Mouse (Mus musculus) hindbrain, embryonic 15.5 days (tissue): ENCODE data around the gene Cdca8. TPM values are rescaled to one million over a fixed set of nuclear protein-coding genes. Genes with fewer than 3 reads are reported as not detected.

ENCODE experiments used
- ATAC-seq: fragments of 200-750 bp; cut with Nextera tagmentation; 2 replicates; pipeline ENCODE4 v1.8.0; 2017; ENCODE audit warnings: low read depth, moderate number of reproducible peaks, moderate TSS enrichment; ENCODE audit not compliant: low FRiP score
- H3K27ac ChIP-seq: fragments of 300-500 bp; sonication (generic); replicated peaks from 2 replicates; pipeline ENCODE4 v1.5.1; 2015; ENCODE audit warnings: mild to moderate bottlenecking, inconsistent platforms
- H3K27me3 ChIP-seq: fragments of 300-500 bp; sonication (generic); 2 replicates; pipeline ENCODE4 v1.6.1; 2015; ENCODE audit warnings: control low read depth, inconsistent platforms
- H3K36me3 ChIP-seq: fragments of 300-500 bp; sonication (generic); 2 replicates; pipeline ENCODE4 v1.6.1; 2015; ENCODE audit warnings: control low read depth, inconsistent platforms
- H3K4me1 ChIP-seq: fragments of 300-500 bp; sonication (generic); replicated peaks from 2 replicates; pipeline ENCODE4 v1.6.1; 2015; ENCODE audit warnings: control low read depth, inconsistent platforms
- H3K4me2 ChIP-seq: fragments of 300-500 bp; sonication (generic); 2 replicates; pipeline ENCODE4 v1.6.1; 2015; ENCODE audit warnings: moderate library complexity, mild to moderate bottlenecking, inconsistent platforms
- H3K4me3 ChIP-seq: fragments of 300-500 bp; sonication (generic); 2 replicates; pipeline ENCODE4 v1.5.1; 2015; ENCODE audit warnings: mild to moderate bottlenecking, inconsistent platforms
- H3K9ac ChIP-seq: fragments of 300-500 bp; sonication (generic); 2 replicates; pipeline ENCODE4 v1.6.1; 2015; ENCODE audit warnings: inconsistent platforms
- H3K9me3 ChIP-seq: fragments of 300-500 bp; sonication (generic); 2 replicates; pipeline ENCODE4 v1.6.1; 2016; ENCODE audit warnings: control low read depth, inconsistent platforms
- WGBS: fragments of 180-500 bp; shearing (Covaris S2); methylation state at CpG from one replicate; pipeline ENCODE4 v1.1.7; 2015; 5-methylcytosine and 5-hydroxymethylcytosine counted together
- polyA plus RNA-seq: library from polyadenylated mRNA; unstranded; fragments of >200 nt; fragmentation: Nextera tagmentation; extraction: Ambion mirVana; gene quantifications from 2 replicates; pipeline ENCODE4 v1.2.1, GENCODE M21; 2015

Gene Cdca8
- polyA plus RNA-seq, 1 experiment from 2014 or later: 37.1 TPM

GRCm38 (mm10) chr4:124893769-124894168, 45.3 kb downstream of the Cdca8 start:
- ATAC-seq: peak; percentile 21; the same call in 1 of the 2 replicates
- Histone ChIP-seq H3K4me3 (peak overlapping the region; percentile 48), H3K27me3 (peaks cover 26% of the 10 kb centered on the region), H3K27ac (no peak overlapping the region), H3K9ac (0 out of 2 replicates have a peak overlapping the region, but pooled peaks have one; percentile 47), H3K36me3 (no peaks in the 10 kb centered on the region), H3K4me1 (peaks cover 25% of the 10 kb centered on the region), H3K4me2 (peak overlapping the region; percentile 76), H3K9me3 (no peaks in the 10 kb centered on the region)
- 25% methylated on average over 6 of the region's 6 CpGs for WGBS

GRCm38 (mm10) chr4:124890831-124891230, 48.3 kb downstream of the Cdca8 start:
- H3K9me3 ChIP-seq: no peaks in the 10 kb centered on the region
- no peak for ATAC-seq
- no peaks in the 10 kb centered on the region for H3K36me3 ChIP-seq
- no peak overlapping the region for H3K4me3 ChIP-seq
- WGBS: 82% methylated on average over 5 of the region's 5 CpGs
- H3K27me3 ChIP-seq: peaks cover 23% of the 10 kb centered on the region
- H3K27ac ChIP-seq: no peak overlapping the region
- no peak overlapping the region for H3K9ac ChIP-seq
- H3K4me1 ChIP-seq: peaks cover 22% of the 10 kb centered on the region
- no peak overlapping the region for H3K4me2 ChIP-seq

GRCm38 (mm10) chr4:124889935-124890334, 49.2 kb downstream of the Cdca8 start:
- WGBS: 89% methylated on average over 2 of the region's 2 CpGs
- H3K36me3 ChIP-seq: no peaks in the 10 kb centered on the region

GRCm38 (mm10) chr4:124888702-124889101, 50.4 kb downstream of the Cdca8 start:
- Histone ChIP-seq H3K36me3 (no peaks in the 10 kb centered on the region), H3K4me2 (no peak overlapping the region), H3K9ac (no peak overlapping the region), H3K27ac (no peak overlapping the region), H3K27me3 (peaks cover 25% of the 10 kb centered on the region), H3K9me3 (no peaks in the 10 kb centered on the region), H3K4me1 (peaks cover 6% of the 10 kb centered on the region), H3K4me3 (no peak overlapping the region)
- WGBS: 68% methylated on average over 7 of the region's 7 CpGs
- ATAC-seq: no peak

More at GRCm38 (mm10) chr4:124889935-124890334, 49.2 kb downstream of the Cdca8 start:
- ATAC-seq: no peak
- H3K9me3 ChIP-seq: no peaks in the 10 kb centered on the region
- no peak overlapping the region for H3K4me3 ChIP-seq
- no peak overlapping the region for H3K4me2 ChIP-seq
- H3K27me3 ChIP-seq: peaks cover 21% of the 10 kb centered on the region
- H3K27ac ChIP-seq: no peak overlapping the region
- peaks cover 17% of the 10 kb centered on the region for H3K4me1 ChIP-seq
- H3K9ac ChIP-seq: no peak overlapping the region

GRCm38 (mm10) chr4:124882151-124882729, 56.9 kb downstream of the Cdca8 start:
- Histone ChIP-seq H3K9ac (peak overlapping the region; percentile 44), H3K4me3 (peak overlapping the region; percentile 48), H3K27ac (peak overlapping the region; percentile 60), H3K36me3 (no peaks in the 10 kb centered on the region), H3K9me3 (no peaks in the 10 kb centered on the region), H3K4me2 (peak overlapping the region; percentile 58), H3K27me3 (peaks cover 13% of the 10 kb centered on the region; the same call in 1 of the 2 replicates), H3K4me1 (peaks cover 18% of the 10 kb centered on the region)
- ATAC-seq: peak; percentile 35; the same call in 1 of the 2 replicates
- WGBS: under 1% methylated on average over 37 of the region's 37 CpGs

DNA sequence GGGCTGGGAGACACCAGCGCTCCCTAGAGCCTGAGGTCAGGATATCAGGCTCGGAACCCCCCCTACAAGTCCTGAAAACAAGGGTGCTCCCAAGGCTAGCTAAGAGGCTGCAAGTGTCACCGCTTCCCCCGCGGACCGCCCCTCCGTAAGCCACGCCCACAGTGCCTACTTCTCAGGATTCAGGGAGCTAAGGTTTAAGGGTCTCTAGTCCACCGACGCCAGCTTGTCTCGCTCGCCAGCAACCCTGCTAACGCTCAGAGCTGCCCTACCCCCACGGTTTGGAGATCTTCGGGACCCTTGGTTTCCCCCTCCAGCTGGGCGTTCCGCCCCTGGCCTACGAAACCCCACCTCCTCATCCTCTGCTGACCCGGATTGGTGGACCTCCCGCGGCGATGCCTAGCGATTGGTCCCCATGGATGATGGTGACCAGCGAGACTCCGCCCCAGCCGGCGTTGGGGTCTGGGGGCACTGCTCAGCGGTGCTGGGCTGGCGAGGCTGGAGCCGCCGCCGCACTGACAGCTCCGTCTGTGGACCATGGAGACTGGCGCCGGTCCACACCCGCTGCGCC, 57.7 kb downstream of the Cdca8 start:
- peak overlapping the region; percentile 58 for H3K4me2 ChIP-seq
- H3K9ac ChIP-seq: peak overlapping the region; percentile 44
- H3K27me3 ChIP-seq: peaks cover 13% of the 10 kb centered on the region; the same call in 1 of the 2 replicates
- ATAC-seq: peak; percentile 96
- H3K36me3 ChIP-seq: no peaks in the 10 kb centered on the region
- under 1% methylated on average over 37 of the region's 37 CpGs for WGBS
- peak overlapping the region; percentile 48 for H3K4me3 ChIP-seq
- peak overlapping the region; percentile 60 for H3K27ac ChIP-seq
- H3K4me1 ChIP-seq: peaks cover 18% of the 10 kb centered on the region
- H3K9me3 ChIP-seq: no peaks in the 10 kb centered on the region

DNA sequence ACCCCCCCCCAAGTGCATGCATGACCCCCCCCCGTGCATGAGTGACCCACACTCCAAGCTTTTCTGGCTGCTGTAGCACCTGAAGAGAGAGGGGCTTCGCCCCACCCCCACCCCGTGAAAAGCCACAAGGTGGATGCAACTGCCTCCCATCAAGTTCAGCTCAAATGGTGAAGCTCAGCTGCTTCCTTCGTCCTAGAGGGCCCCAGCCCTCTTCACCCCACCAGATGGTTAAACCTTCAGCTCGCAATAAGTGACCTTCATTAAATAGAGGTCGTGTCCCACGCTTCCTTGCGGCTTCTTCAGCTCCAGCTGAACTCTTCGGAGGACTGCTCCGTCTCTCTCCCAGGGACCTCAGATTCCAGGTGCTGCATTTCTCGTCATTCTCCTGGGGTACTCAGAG, 58.5 kb downstream of the Cdca8 start, which contains the start of gene Epha10:
TSS of gene Epha10 (plus strand) at position 301 of the 400 bp plus-strand sequence.
- Histone ChIP-seq H3K27ac (peak within 1 kb of the TSS; percentile 60), H3K4me3 (peak within 1 kb of the TSS; percentile 48), H3K4me2 (peak within 1 kb of the TSS; percentile 58), H3K4me1 (peaks cover 18% of the 10 kb centered on the region), H3K9me3 (no peaks in the 10 kb centered on the region), H3K9ac (peak within 1 kb of the TSS; percentile 44), H3K36me3 (no peaks in the 10 kb centered on the region), H3K27me3 (0 out of 2 replicates have a peak, but pooled peaks cover 8% of the 10 kb centered on the region)
- no peak for ATAC-seq
- WGBS: 5% methylated on average over 11 of the region's 11 CpGs

DNA sequence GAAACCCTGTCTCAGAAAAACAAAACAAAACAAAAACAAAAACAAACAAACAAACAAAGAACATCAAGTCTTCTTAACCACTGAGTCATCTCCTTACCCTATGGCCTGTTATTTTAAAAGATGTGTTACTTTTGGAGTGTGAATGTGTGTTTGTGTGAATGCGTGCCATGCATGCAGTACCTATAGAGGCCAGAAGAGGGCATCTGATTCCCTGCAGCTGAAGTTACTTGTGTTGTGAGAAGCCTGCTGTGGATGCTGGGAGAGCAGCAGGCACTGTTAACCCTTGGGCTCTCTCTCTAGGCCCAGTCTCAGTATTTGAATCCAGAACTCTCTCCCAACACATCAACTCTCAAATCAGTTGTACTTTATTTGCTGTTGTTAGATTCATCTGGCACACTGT, 66.4 kb downstream of the Cdca8 start:
- Histone ChIP-seq H3K36me3 (no peaks in the 10 kb centered on the region), H3K4me1 (no peaks in the 10 kb centered on the region), H3K4me2 (no peak overlapping the region), H3K4me3 (no peak overlapping the region), H3K9ac (no peak overlapping the region), H3K27ac (no peak overlapping the region), H3K27me3 (no peaks in the 10 kb centered on the region), H3K9me3 (no peaks in the 10 kb centered on the region)
- no peak for ATAC-seq
- 94% methylated on average over 1 of the region's 1 CpGs for WGBS

Other genes with a start within 250 kb of the Cdca8 start
- gene Utp11, start 245.7 kb downstream of the Cdca8 start, polyA plus RNA-seq: 39.1 and 39.5 TPM in 2 replicates
- 1.6 and 2.8 TPM in 2 replicates for gene Fhl3, start 238.6 kb downstream of the Cdca8 start, polyA plus RNA-seq
- 96.2 and 106 TPM in 2 replicates for gene Sf3a3, start 224.5 kb downstream of the Cdca8 start, polyA plus RNA-seq
- gene Inpp5b, start 197.5 kb downstream of the Cdca8 start, polyA plus RNA-seq: 22.9 and 26.1 TPM in 2 replicates
- gene Mtf1, start 137.2 kb downstream of the Cdca8 start, polyA plus RNA-seq: 11.1 and 11.6 TPM in 2 replicates
- 46.3 and 50.4 TPM in 2 replicates for gene Yrdc, start 88.6 kb downstream of the Cdca8 start, polyA plus RNA-seq
- gene 1110065P20Rik, start 88.1 kb downstream of the Cdca8 start, polyA plus RNA-seq: 98.8 and 103 TPM in 2 replicates
- gene Maneal, start 77.1 kb downstream of the Cdca8 start, polyA plus RNA-seq: 15.9 and 16.0 TPM in 2 replicates
- gene Epha10, start 58.4 kb downstream of the Cdca8 start, polyA plus RNA-seq: 12.8 and 13.5 TPM in 2 replicates
- 13.1 and 15.1 TPM in 2 replicates for gene 9930104L06Rik, start 2.3 kb downstream of the Cdca8 start, polyA plus RNA-seq
- gene Rspo1, start 47.1 kb upstream of the Cdca8 start, polyA plus RNA-seq: 2.0 and 3.4 TPM in 2 replicates
- gene Gnl2, start 77.3 kb upstream of the Cdca8 start, polyA plus RNA-seq: 85.8 and 92.7 TPM in 2 replicates
- 1.1 and 1.4 TPM in 2 replicates for gene Dnali1, start 126.4 kb upstream of the Cdca8 start, polyA plus RNA-seq
- 22.7 and 23.8 TPM in 2 replicates for gene Snip1, start 127.4 kb upstream of the Cdca8 start, polyA plus RNA-seq
- 139 and 149 TPM in 2 replicates for gene Meaf6, start 145.8 kb upstream of the Cdca8 start, polyA plus RNA-seq
- 0.22 and 0.26 TPM in 2 replicates for gene Zc3h12a, start 188.5 kb upstream of the Cdca8 start, polyA plus RNA-seq